Mouse (Mus musculus) mature B cell (primary cell): ENCODE results near the gene Pard3b.

Experiments
- in situ Hi-C: fragments of 300-500 bp; cut with MboI; formaldehyde crosslinking; loops from 2 replicates; pipeline ENCODE4 v1.14.3; 2019

Gene Pard3b

GRCm38 (mm10) chr1:61751008-61751407 lies 112.4 kb downstream of the Pard3b start:
- in situ Hi-C loops = no loop called here

DNA sequence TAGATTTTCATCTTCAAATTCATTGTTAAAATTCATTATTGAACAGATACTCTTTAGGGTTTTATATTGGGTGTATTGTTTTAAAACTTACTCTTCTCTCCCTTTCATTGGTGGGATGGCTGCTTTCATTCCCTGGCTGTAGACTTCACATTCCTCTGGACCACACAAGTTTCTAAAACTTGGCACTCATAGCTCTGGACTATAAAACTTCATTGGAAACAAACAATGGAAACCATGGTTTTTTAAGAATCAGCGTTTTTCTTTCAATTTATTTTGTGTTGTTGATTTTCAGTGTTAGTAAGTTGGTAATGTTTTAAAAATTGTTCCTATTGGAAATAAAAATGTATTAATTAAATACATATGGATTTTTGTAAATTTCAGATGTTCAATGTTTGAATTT lies 118.1 kb downstream of the Pard3b start:
- in situ Hi-C loops = no loop called here

DNA sequence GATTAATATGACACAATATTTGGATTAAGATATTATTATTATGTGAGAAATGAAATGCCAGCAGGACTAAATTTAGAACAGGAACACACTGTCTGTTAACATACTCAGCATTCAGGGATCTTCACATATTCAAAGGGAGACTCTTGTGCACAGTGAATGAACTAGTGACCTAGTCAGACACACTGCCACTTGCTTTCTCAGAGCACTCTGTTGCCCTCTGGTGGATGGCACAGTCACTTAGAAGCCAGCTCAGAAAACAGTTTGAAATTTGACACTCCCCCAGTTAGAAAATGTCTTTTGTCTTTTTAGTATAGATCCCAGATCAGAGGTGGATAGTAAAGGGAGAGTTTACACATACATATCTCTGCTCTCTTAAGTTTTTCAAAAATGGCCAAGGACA lies 132.6 kb downstream of the Pard3b start:
- in situ Hi-C loops = no loop called here

DNA sequence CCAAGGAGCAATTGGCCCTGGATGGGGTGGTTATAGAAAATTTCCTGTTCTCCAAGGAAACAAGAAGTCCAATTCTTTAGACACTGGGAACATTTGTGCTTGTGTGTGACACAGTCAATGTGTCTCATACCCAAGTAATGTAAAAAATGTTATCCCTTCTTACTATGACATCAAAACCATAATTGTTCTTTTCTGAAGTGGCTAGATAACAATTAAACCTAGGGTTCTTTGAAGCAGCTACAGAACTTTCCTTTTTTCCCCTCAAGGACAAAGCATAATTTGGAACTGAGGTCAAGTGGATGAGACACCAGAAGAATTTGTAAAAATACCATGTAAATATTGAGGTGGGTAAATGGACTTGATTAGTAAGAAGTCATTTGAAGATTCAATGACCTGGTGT lies 140.1 kb downstream of the Pard3b start:
- in situ Hi-C loops = no loop called here

DNA sequence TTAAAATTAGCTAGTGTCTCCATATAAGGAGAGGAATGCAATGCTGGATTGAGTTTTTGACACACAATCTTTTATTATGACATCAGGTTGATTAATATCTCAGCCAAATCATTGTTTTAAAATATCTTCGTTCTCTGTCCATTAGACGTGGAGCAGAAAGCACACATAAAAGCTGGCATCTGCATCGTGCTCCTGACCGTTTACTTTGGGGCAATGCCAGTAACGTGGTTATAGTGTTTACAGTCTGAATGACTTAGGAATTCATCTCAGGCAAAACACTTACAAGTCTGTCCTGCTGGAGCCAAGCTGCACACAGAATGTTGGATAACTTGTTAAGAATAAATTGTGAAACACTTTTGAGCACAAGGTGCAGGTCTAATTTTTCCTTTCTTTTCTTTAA lies 141.3 kb downstream of the Pard3b start:
- in situ Hi-C loops = no loop called here

- in situ Hi-C loops = no loop called here
These were observed 157.7 kb downstream of the Pard3b start for GRCm38 (mm10) chr1:61796296-61796695.

GRCm38 (mm10) chr1:61820213-61820612 lies 181.6 kb downstream of the Pard3b start:
- in situ Hi-C loops = no loop called here

DNA sequence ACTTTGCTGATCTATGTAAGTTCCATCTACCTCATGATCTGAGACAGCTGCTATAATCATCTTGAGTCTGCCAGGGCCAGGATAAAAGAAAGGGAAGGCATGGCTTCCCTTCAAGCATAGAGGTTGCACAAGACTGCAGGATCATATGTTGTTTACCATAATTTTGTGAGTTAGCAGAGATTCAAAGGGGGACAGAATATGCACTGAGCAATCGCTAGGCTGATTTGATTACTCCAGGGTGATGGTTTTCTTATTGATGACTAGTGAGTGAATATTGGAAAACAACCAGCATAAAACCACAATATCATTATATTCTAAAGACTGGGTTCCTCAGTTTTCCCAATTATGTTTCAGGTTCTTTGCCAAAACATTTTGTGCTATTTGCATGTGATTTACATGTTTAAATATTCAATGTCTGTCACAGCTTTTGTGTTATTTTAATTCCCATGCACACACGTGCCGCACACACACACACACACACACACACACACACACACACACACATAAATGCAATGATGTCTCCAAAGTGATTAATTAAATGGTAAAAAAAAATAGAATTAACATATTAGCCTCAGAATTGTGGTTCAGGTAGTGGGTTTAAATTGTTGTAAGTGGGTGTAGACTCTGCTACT lies 187.1 kb downstream of the Pard3b start:
- in situ Hi-C loops = no loop called here

DNA sequence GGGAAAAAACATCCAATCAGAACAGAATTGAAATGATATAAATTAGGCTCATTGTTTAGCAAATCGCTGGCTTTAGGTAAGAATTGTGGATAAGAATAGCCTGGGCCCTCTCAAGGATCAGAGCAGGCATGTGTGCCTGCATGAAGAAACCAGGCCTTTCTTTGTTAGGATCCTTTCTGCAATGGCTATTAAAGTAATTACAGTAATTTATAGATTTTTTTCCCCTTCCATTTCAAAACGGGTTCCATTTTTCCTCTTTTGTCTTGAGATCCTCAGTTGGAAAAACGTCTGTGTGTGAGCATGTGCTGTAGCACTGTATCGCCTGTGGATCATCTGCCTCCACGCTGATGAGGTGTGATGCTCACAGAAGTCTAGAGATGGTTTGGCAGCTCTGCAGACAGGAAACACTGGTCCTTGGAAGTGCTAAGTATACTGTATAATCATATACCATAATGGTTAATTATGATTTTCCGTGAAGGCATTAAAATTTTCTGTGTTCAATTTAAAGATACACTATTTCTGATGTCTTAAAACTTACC lies 198.5 kb downstream of the Pard3b start:
- in situ Hi-C loops = no loop called here

DNA sequence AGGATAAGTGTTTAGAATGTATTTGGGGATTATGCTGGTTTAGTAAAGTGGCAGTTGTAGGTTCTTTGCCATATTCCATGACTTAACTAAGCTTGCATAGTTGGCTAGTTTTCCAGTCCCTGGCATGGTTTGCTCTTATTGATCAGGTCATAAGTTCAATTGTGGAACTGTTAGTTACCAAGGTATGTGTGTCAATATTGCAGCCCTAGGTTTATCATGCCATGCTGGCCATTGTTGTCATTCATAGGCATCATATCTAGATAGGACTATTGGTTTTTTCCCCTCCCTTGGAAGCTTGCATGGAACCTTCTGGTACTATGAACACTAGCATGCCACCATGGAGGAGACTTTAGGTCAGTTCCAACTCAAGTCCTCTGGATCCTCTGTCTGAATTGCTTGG lies 208.0 kb downstream of the Pard3b start:
- in situ Hi-C loops = no loop called here

GRCm38 (mm10) chr1:61849029-61849714 lies 210.5 kb downstream of the Pard3b start:
- in situ Hi-C loops = no loop called here

DNA sequence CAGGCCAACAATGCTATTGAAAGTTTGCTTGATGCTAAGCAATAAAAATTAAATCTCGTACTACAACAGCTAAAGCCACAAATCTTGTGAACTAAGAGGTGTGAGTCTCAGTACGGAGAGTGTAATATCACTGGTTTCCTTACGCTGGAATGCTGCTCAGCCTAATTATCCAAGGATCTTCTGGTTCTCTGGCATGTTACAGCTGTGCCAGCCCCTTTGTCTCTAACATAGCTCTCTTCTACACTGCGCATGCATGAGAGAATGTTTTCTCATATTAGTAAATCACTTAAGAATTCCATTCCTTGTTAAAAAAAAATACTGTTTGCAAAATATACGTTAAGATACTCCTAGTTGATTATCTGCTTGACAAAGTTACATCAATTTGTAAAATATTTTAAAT lies 211.8 kb downstream of the Pard3b start:
- in situ Hi-C loops = no loop called here

- in situ Hi-C loops = no loop called here
These were observed 212.6 kb downstream of the Pard3b start for GRCm38 (mm10) chr1:61851176-61851575.

GRCm38 (mm10) chr1:61867286-61868082 lies 228.9 kb downstream of the Pard3b start:
- in situ Hi-C loops = no loop called here

DNA sequence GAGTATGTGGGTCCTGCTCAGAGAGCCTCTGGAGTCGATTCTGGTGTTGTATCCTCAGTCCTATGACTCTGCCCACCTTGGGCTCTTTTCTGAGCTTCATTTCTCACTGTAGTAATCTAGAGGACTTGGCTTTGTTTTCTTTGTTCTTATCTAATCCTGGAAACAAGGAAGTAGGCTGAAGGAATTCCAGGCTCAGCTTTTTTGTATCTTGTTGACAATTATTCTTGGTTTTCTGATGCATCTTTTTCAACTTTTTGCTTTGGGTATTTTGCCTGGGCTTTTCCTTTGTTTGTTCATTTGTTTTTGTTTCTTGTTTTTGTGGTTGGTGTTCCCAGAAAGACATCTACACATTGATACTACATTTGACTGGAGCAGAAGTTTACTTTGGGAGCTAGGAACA lies 236.3 kb downstream of the Pard3b start:
- in situ Hi-C loops = no loop called here

GRCm38 (mm10) chr1:61879706-61880470 lies 241.3 kb downstream of the Pard3b start:
- in situ Hi-C loops = no loop called here

DNA sequence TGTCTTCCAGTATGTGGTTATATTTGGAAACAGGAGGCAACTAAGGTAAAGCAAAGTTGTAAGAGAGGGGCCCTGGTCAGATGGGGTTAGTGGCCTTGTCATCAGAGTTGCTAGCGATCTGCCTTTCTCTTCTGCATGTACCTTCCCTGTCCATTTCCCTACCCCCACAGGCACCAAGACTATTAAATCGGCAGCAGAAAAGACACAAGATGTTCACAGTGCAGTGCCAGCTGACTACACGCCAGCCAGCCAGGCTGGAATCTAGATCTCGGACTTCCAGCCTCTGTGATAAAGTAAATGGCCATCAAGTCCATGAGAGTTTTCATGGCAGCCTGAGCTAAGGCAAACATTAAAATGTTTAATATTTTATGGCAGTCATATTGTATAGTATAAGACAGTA lies 257.4 kb downstream of the Pard3b start:
- in situ Hi-C loops = no loop called here

DNA sequence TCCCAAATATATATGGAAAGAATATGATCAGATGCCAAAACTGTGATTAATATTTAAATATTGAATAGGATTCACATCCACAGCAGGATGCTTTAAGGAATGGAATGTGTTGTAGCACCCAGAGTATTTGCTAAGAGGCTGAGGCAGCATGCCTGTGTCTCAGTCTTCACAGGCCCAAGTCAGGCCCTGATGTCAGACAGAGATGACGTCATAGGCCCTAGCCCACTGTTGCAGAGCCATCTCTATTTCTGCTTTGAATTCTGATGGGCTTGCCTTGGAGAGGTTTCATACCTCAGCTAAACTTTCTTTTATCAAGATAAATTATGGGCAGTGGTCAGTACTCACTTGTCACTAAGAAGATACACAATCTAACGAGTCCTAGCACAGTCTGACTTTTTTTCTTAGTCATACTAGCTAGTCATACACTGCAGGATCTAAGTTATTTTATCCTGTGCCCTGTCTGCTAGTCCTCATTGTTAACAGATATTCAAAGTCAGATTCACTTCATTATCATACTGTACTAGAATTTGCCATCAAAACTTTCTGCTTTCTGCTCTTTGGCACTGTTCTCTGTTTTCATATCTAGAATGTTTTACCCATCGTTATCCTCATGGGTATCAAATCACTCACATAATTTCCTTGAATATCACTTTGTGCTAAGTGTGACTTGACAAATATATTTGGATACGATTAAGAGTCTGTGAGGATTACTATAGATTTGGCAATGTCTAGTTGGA lies 264.8 kb downstream of the Pard3b start:
- in situ Hi-C loops = no loop called here

GRCm38 (mm10) chr1:61904036-61904435 lies 265.4 kb downstream of the Pard3b start:
- in situ Hi-C loops = no loop called here

- in situ Hi-C loops = no loop called here
These were observed 274.3 kb downstream of the Pard3b start for GRCm38 (mm10) chr1:61912931-61913330.

DNA sequence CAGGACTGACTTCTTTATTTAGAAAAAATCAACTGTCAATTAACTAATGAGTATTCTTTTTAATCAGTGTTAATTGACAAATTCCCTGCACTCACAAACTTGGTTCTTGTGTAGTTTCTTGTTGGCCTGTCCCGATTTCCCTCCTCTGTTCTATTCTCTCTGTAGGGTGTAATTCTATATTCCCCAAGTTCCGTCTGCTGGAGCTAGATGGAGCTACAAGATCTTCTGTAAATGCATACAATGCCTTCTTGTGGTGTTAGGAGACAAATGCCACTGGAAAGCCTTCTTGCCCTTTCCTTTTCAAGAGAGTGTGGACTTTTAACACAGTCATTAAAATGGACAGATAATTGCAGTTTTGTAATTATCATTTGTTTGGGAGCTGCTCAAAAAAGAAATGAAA lies 286.3 kb downstream of the Pard3b start:
- in situ Hi-C loops = no loop called here
